Mouse (Mus musculus) spleen, postnatal 4 days (tissue): Measurements from ENCODE around the gene Ube2z.

ENCODE experiments used
- DNase-seq, 2 experiments: peaks; one replicate each; pipeline ENCODE4 v3.0.0; 2022; ENCODE audit warnings: low spot score in 2 of 2

Gene Ube2z

DNA sequence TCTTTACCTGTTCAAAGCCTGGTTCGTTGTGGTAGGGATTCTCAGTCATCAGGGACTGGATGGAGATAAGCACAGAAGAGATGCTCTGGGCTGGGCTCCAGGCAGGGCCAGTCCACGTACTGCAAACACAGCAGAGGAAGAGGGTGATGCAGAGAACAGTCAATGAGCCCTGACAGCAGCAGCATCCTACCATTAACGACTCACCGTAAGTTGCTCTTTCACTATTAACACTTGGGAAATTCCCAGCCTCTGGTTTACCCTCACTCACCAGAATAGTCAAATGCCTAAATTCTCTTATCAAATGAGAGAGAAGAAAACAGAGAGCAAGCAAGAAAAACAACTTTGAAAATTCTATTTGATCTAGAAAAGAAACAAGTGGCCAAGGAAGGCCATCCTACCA is 6.9 kb downstream of the Ube2z start:
- DNase-seq, result no peak

DNA sequence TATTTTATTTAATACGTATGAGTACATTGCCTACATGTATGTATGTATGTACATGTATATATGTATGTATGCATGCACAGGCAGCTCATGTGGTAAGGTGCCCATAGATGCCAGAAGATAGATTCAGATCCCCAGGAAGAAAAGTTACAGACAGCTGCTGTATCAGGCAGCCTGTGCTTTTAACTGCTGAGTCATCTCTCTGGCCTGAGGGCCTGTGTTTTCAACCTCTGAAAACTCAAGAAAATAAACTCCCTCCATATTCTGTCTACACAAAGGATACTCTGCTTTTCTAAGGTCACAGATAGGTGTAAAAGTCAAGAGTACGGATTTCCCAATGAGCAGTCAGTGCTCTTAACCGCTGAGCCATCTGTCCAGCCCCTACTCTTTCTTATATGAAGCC is 14.3 kb downstream of the Ube2z start:
- no peak for DNase-seq

GRCm38 (mm10) chr11:96049939-96050338 is 15.2 kb downstream of the Ube2z start:
- no peak for DNase-seq

DNA sequence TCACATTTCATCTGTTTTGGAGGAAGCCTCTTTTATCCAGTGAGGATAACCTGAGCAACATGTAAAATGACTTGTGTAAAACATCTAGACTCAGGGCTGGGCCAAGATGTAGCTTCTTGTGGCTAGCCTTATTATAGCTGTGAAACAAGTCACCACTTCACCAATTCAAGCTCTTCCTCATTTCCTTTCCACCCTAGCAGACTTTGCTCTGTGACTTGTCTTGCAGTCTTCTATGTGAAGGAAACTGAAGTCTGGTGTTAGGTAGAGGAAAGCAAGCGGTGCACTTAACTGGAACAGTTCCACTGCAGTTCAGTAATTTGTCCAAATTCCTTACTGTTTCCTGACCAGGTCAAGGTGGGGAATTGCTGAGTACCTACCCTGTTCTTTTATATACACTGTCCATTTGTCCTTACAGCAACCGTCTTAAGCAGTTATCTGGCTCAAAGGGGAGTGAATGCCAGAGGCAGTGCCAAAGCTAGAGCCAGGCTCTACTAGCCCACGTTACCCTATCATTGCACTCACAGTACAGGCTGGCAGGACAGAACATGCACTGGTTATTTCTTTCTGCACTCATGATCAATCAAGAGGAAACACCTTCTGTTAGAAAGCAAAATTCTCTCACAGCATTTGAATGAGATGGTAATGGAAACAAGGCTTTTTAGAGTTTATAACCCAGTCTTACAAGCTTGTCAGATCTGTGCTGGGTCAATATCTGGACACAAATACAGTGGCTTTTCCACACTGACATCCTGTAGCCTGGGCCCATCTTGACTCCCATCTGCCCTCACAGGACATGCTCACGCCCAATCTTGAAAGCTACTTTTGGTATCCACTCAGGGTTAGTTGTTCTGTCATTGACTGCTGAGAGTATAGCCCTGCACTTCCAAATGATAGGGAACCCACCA is 17.5 kb downstream of the Ube2z start:
- no peak for DNase-seq

DNA sequence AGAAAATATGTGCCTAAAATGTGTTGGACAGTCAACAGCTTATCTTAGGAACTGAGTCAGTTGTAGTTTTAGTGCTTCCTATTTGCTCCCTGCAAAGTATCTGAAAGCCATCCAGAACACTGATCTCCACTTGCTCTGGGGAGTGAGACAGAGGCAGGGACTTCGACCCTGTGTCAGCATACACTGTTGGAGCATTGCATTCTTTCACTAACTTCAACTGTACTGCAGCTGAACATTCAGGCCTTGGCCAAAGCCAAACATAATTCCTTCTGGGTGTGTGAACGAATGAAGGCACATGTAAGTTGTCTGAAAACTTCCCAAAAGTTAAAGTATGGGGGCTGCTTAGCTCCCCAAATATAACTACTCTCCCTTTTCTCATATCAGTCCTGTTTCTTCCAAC is 18.4 kb downstream of the Ube2z start:
- no peak for DNase-seq

- no peak for DNase-seq
Measured at GRCm38 (mm10) chr11:96046028-96046427, 19.2 kb downstream of the Ube2z start.

GRCm38 (mm10) chr11:96044803-96045567 is 20.2 kb downstream of the Ube2z start:
- DNase-seq, result no peak

- DNase-seq, result no peak
Measured at GRCm38 (mm10) chr11:96038560-96038959, 26.6 kb downstream of the Ube2z start.

DNA sequence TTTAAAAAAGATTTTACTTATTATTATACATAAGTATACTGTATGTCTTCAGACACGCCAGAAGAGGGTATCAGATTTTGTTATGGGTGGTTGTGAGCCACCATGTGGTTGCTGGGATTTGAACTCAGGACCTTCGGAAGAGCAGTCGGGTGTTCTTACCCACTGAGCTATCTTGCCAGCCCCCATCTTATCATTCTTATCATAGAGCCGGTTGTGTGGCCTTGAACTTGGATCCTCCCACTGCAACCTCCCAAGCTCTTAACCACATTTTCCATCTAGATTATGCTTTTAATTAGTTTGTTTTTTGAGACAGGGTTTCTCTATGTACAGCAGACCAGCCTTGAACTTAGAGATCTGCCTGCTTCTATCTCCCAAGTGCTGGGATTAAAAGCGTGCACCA is 27.7 kb downstream of the Ube2z start:
- DNase-seq, result no peak

- DNase-seq, result no peak
Measured at GRCm38 (mm10) chr11:96035133-96035532, 30.1 kb downstream of the Ube2z start.

DNA sequence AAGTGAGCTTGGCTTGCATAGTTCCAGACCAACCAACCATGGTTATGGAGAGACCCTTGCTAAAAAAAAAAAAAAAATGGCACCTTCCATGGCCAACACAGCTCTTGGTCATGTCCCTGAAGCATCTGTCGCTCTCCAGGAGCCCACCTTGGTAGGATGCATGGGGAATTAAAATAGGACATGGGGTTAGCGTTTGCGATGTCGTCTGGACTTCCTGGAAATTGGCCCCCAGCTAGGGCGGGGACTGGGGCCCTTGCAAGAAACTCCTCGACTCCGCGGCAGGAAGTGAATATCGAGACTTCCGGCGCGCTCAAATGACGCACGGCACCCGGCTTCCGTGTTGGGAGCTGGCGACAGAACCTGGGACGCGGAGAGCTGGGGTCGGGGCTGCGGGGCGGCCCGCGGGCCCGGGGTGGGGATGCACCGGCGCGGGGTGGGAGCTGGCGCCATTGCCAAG is 30.6 kb downstream of the Ube2z start, which contains the start of gene Snf8:
Snf8 (plus strand) TSS at position 290 of the 457 bp plus-strand sequence.
- DNase-seq, result peak; percentile 90 to 96

DNA sequence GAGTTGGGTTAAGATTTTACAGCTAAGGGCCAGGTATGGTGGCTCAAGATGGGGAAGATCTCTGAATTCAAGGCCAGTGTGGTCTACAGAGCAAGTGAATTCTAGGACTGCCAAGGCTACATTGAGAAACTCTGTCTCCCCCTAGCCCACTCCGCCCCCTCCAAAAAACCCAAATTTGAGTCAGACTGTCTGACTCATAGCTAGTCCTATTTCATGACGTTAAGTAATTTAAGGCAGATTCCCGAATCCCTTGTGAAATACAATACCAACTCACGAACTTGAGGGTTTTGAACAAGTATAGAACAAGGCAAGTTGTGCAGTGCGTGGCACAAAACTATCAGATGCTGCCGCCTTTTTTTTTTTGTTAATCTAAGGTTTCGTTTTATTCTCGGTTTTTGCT is 31.1 kb downstream of the Ube2z start:
- DNase-seq, result no peak

DNA sequence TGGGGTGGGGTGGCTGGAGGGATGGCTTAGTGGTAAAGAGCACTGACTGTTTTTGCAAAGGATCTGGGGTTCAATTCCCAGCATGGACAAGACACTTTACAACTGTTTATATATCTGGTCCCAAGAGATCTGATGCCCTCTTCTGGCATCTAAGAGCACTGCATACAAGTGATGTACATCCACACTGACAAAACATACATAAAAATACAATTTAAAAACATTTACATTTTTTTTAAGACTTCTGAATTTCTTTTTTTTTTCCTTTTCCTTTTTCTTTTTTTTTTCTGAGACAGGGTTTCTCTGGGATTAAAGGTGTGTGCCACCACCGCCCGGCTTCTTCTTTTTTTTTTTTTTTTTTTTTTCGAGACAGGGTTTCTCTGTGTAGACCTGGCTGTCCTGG is 31.9 kb downstream of the Ube2z start:
- DNase-seq, result no peak

DNA sequence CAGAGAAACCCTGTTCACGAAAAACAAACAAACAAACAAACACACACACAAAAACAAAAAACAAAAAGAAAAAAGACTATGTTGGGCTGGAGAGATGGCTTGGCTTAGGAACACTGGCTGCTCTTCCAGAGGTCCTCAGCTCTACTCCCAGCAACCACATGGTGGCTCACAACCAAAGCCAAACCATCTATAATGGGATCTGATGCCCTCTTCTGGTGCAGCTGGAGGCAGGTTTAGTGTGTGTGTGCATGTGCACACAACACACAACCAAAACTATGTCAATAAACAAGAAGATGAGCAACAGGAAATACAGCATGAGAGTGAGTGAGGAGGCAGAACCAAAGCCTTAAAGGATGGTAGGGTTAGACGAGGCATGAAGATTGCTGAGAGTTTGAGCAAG is 33.5 kb downstream of the Ube2z start:
- DNase-seq, result no peak

DNA sequence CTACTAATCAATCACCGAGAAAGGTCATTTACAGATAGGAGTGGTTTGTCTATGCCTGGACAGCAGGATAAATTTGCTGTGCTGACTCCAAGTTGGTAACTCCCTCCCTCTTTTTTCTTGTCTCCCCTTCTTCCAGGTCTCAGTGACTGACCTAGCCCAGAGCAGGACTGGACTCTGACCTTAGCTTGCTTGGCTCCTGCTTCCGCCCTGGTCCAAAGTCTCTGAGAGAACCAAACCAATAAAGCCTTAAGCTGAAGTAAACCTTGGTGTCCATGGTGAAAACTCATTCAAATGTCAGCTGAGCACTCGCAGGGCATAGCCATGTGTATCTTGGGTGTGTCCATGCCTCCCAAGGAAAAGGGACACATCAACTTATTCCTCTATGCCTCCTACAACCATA is 34.6 kb downstream of the Ube2z start:
- no peak for DNase-seq

- DNase-seq, result no peak
Measured at GRCm38 (mm10) chr11:96028130-96028529, 37.1 kb downstream of the Ube2z start.

DNA sequence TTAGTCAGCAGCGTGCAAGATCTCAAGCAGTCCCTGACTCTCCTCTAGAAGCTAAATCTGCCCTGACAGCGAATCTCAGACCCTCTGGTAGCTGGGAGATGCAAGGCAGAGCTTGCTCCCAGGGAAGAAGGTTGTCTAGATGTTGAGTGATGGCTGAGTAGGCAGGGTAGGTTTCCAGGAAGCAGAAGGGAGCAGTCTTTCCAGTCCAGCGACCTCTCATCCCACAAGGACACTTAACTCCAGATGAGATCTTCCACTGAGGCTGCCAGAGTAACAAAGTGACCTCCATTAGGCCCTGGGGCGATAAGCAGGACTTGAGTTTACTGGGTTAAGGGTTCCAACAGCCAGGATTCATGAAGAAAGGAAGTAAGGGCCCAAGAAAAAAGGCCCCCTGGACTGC is 44.6 kb downstream of the Ube2z start:
- no peak for DNase-seq

- DNase-seq, result no peak
Measured at GRCm38 (mm10) chr11:96017941-96018351, 47.2 kb downstream of the Ube2z start.

DNA sequence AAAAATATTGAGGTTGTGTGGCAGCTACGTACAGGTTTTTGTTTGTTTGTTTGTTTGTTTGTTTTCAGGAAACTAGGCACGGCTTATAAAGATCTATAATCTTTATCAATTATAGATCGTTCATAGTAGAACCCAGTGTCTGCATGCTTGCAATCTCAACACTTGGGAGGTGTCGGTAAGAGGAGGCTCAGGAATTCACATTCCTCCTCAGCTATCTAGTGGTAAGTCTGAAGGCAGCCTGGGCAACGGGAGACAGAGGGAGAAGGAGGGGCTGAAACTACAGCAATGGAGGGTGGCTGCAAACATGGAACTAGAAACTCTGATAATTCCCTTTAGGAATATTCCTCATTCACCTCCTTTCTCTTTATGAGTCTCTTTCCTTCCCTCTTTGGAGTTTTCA is 49.8 kb downstream of the Ube2z start:
- DNase-seq, result no peak

DNA sequence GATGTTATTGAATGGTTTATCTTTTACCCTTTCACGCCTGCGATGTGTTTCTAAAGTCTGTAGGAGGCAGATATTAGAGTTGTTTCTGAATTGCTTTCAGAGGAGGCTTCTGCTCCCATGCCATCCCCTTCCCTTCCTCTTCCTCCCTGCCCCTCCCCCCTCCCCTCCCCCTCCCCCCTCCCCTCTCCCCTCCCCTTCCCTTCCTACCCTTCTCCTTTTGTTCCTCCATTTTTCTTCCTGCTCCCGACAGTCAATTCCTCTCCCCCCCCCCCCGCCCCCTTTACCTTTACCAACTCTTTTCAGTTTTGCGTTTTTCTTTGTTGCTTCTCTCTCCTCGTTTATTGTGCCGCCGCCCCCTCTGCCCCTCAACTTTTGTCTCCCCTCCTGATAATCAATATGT is 53.2 kb downstream of the Ube2z start:
- DNase-seq, result no peak

DNA sequence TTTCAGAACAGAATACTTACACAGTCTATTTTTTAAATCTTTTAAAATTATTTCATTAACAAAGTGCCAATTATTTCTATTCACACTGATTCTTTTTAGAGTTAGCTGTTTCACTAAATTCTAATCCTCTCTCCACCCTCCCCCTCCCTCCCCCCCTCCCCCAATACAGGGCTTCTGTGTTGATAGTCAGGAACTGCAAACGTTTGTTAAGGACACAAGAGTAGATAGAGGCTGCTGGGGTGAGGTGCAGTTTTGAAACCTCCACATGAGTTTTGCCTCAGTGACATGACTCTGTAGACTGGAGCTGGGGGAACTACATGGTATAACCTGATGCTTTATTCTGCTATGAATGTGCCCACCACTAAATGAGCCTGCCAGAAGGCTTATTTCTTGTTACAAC is 56.4 kb downstream of the Ube2z start:
- no peak for DNase-seq

DNA sequence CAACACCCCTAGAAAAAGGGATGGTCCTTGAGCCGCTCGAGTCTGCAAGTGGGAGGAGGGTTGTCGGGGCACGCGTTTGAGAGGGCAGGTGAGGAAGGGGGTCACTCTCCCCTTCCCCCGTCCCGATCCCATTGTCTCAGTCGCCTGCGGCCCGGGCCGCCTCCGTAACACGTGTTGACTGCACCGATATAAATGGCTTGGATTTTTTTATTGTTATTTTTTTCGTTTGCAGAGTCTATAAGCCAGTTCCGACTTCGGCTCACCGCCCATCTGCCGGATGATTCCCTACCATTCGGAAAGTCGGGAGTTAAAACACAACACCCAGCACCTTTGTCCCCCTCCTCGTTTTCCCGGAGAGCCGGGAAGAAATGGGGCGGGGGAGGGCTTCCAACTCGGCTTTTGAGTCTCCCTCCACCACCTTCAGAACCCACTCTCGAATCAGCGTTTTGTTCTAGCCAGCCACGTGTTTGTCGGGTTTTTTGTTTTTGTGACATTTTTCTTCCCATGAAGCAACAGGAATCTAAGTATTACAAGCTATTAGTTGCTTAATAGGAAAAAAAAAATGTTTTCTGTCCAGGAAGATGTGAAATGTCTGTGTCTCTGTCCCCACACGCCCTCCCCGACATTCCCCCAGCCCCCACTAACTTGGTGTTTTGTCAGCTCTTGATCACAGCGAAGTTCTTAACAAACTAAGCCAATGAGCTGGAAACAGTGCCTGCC is 57.5 kb downstream of the Ube2z start:
- no peak for DNase-seq
